Mouse (Mus musculus): ENCODE measurements around the gene Mtmr2. TPM values are rescaled to one million over a fixed set of nuclear protein-coding genes. Genes with fewer than 3 reads are reported as not detected.

Mtmr2 gene
- polyA plus RNA-seq, 1 experiment from 2014 or later, result 80.1 TPM

- Histone ChIP-seq H3K36me3 (peaks cover 78% of the 10 kb centered on the region), H3K27ac (replicated peaks) (no peak overlapping the region), H3K4me1 (no peaks in the 10 kb centered on the region), H3K4me3 (no peak overlapping the region), H3K9ac (replicated peaks) (no peak overlapping the region), H3K4me2 (replicated peaks) (no peak overlapping the region), H3K27me3 (no peaks in the 10 kb centered on the region), H3K9me3 (no peaks in the 10 kb centered on the region)
- ATAC-seq (ENCODE audit: low FRiP score, low read depth), result no peak
Observed at GRCm38 (mm10) chr9:13809937-13810336, 61.7 kb downstream of the Mtmr2 start.

- Histone ChIP-seq H3K4me3 (no peak overlapping the region), H3K27me3 (no peaks in the 10 kb centered on the region), H3K36me3 (peaks cover 74% of the 10 kb centered on the region), H3K9me3 (no peaks in the 10 kb centered on the region), H3K4me1 (no peaks in the 10 kb centered on the region), H3K4me2 (replicated peaks) (no peak overlapping the region), H3K9ac (replicated peaks) (no peak overlapping the region), H3K27ac (replicated peaks) (no peak overlapping the region)
- 84% methylated on average over 9 of the region's 9 CpGs for WGBS
- ATAC-seq (ENCODE audit: low FRiP score, low read depth), result no peak
Observed at GRCm38 (mm10) chr9:13818369-13818768, 70.2 kb downstream of the Mtmr2 start.

- 95% methylated on average over 3 of the region's 3 CpGs for WGBS
- no peak overlapping the region for H3K4me2 ChIP-seq (replicated peaks)
- H3K4me1 ChIP-seq, result peaks cover 15% of the 10 kb centered on the region
- H3K4me3 ChIP-seq, result no peak overlapping the region
- peaks cover 55% of the 10 kb centered on the region for H3K36me3 ChIP-seq
- no peak for ATAC-seq (ENCODE audit: low FRiP score, low read depth)
- no peak overlapping the region for H3K27ac ChIP-seq (replicated peaks)
- no peak overlapping the region for H3K9ac ChIP-seq (replicated peaks)
- no peaks in the 10 kb centered on the region for H3K27me3 ChIP-seq
- H3K9me3 ChIP-seq, result no peaks in the 10 kb centered on the region
Observed at GRCm38 (mm10) chr9:13820774-13821173, 72.6 kb downstream of the Mtmr2 start.

- Histone ChIP-seq H3K4me2 (replicated peaks) (peak overlapping the region; percentile 72), H3K27me3 (no peaks in the 10 kb centered on the region), H3K36me3 (peaks cover 15% of the 10 kb centered on the region), H3K27ac (replicated peaks) (peak overlapping the region; percentile 96), H3K9me3 (no peaks in the 10 kb centered on the region), H3K4me3 (peak overlapping the region; percentile 89), H3K9ac (replicated peaks) (peak overlapping the region; percentile 80), H3K4me1 (peaks cover 23% of the 10 kb centered on the region)
- ATAC-seq (ENCODE audit: low FRiP score, low read depth), result no peak
- WGBS, result 11% methylated on average over 8 of the region's 8 CpGs
Observed at GRCm38 (mm10) chr9:13825896-13826295, 77.7 kb downstream of the Mtmr2 start.

GRCm38 (mm10) chr9:13826391-13826805, 78.2 kb downstream of the Mtmr2 start:
- peaks cover 15% of the 10 kb centered on the region for H3K36me3 ChIP-seq
- H3K4me3 ChIP-seq, result peak overlapping the region; percentile 89
- no peaks in the 10 kb centered on the region for H3K27me3 ChIP-seq
- under 1% methylated on average over 31 of the region's 31 CpGs for WGBS
- peak; percentile 8; the same call in 1 of the 2 replicates for ATAC-seq (ENCODE audit: low FRiP score, low read depth)
- peaks cover 23% of the 10 kb centered on the region for H3K4me1 ChIP-seq
- peak overlapping the region; percentile 96 for H3K27ac ChIP-seq (replicated peaks)
- peak overlapping the region; percentile 72 for H3K4me2 ChIP-seq (replicated peaks)
- no peaks in the 10 kb centered on the region for H3K9me3 ChIP-seq
- H3K9ac ChIP-seq (replicated peaks), result peak overlapping the region; percentile 80

- H3K4me1 ChIP-seq, result peaks cover 23% of the 10 kb centered on the region
- no peaks in the 10 kb centered on the region for H3K27me3 ChIP-seq
- peak within 1 kb of the TSS; percentile 98 for H3K27ac ChIP-seq (replicated peaks)
Observed at GRCm38 (mm10) chr9:13826832-13827405, 78.7 kb downstream of the Mtmr2 start, which contains the start of gene Cep57. Gene Cep57, minus strand, starts transcription at chr9:13827107.

GRCm38 (mm10) chr9:13827406-13828086, 79.3 kb downstream of the Mtmr2 start, which contains the start of gene Fam76b:
Gene Fam76b, plus strand, starts transcription at chr9:13827716.
- Histone ChIP-seq H3K9ac (replicated peaks) (peak within 1 kb of the TSS; percentile 90), H3K4me2 (replicated peaks) (peak within 1 kb of the TSS; percentile 75), H3K4me1 (peaks cover 23% of the 10 kb centered on the region), H3K36me3 (peaks cover 25% of the 10 kb centered on the region), H3K4me3 (peak within 1 kb of the TSS; percentile 89), H3K27me3 (no peaks in the 10 kb centered on the region), H3K9me3 (no peaks in the 10 kb centered on the region), H3K27ac (replicated peaks) (peak within 1 kb of the TSS; percentile 98)
- WGBS, result under 1% methylated on average over 58 of the region's 67 CpGs
- ATAC-seq (ENCODE audit: low FRiP score, low read depth), result peak; percentile 96

More at GRCm38 (mm10) chr9:13826832-13827405, 78.7 kb downstream of the Mtmr2 start, which contains the start of gene Cep57:
- Histone ChIP-seq H3K9ac (replicated peaks) (peak within 1 kb of the TSS; percentile 90), H3K36me3 (peaks cover 19% of the 10 kb centered on the region), H3K9me3 (no peaks in the 10 kb centered on the region), H3K4me2 (replicated peaks) (peak within 1 kb of the TSS; percentile 75), H3K4me3 (peak within 1 kb of the TSS; percentile 89)
- peak; percentile 93 for ATAC-seq (ENCODE audit: low FRiP score, low read depth)
- under 1% methylated on average over 44 of the region's 44 CpGs for WGBS

- Histone ChIP-seq H3K27me3 (no peaks in the 10 kb centered on the region), H3K36me3 (peaks cover 26% of the 10 kb centered on the region), H3K27ac (replicated peaks) (peak overlapping the region; percentile 98), H3K9ac (replicated peaks) (peak overlapping the region; percentile 90), H3K9me3 (no peaks in the 10 kb centered on the region), H3K4me2 (replicated peaks) (peak overlapping the region; percentile 75), H3K4me3 (peak overlapping the region; percentile 89), H3K4me1 (peaks cover 23% of the 10 kb centered on the region)
- no peak for ATAC-seq (ENCODE audit: low FRiP score, low read depth)
- 0% methylated on average over 23 of the region's 23 CpGs for WGBS
Observed at GRCm38 (mm10) chr9:13828087-13828441, 79.9 kb downstream of the Mtmr2 start.

GRCm38 (mm10) chr9:13835256-13835655, 87.0 kb downstream of the Mtmr2 start:
- Histone ChIP-seq H3K27ac (replicated peaks) (no peak overlapping the region), H3K9ac (replicated peaks) (no peak overlapping the region), H3K27me3 (no peaks in the 10 kb centered on the region), H3K9me3 (no peaks in the 10 kb centered on the region), H3K36me3 (peaks cover 86% of the 10 kb centered on the region), H3K4me3 (no peak overlapping the region), H3K4me1 (no peaks in the 10 kb centered on the region), H3K4me2 (replicated peaks) (no peak overlapping the region)
- 89% methylated on average over 3 of the region's 3 CpGs for WGBS
- no peak for ATAC-seq (ENCODE audit: low FRiP score, low read depth)

GRCm38 (mm10) chr9:13836726-13837125, 88.5 kb downstream of the Mtmr2 start:
- Histone ChIP-seq H3K36me3 (peaks cover 88% of the 10 kb centered on the region), H3K4me1 (no peaks in the 10 kb centered on the region), H3K27me3 (no peaks in the 10 kb centered on the region), H3K9me3 (no peaks in the 10 kb centered on the region), H3K9ac (replicated peaks) (no peak overlapping the region), H3K4me3 (no peak overlapping the region), H3K4me2 (replicated peaks) (no peak overlapping the region), H3K27ac (replicated peaks) (no peak overlapping the region)
- WGBS, result 89% methylated on average over 2 of the region's 2 CpGs
- no peak for ATAC-seq (ENCODE audit: low FRiP score, low read depth)

- 94% methylated on average over 3 of the region's 3 CpGs for WGBS
- H3K27me3 ChIP-seq, result no peaks in the 10 kb centered on the region
- no peaks in the 10 kb centered on the region for H3K4me1 ChIP-seq
- no peak overlapping the region for H3K4me2 ChIP-seq (replicated peaks)
- no peak overlapping the region for H3K4me3 ChIP-seq
- H3K9me3 ChIP-seq, result no peaks in the 10 kb centered on the region
- H3K9ac ChIP-seq (replicated peaks), result no peak overlapping the region
- peaks cover 19% of the 10 kb centered on the region for H3K36me3 ChIP-seq
- H3K27ac ChIP-seq (replicated peaks), result no peak overlapping the region
- ATAC-seq (ENCODE audit: low FRiP score, low read depth), result no peak
Observed at GRCm38 (mm10) chr9:13847591-13847990, 99.4 kb downstream of the Mtmr2 start.
